Mouse (Mus musculus) thymus, postnatal 4 days (tissue): Measurements from ENCODE around the gene Zbtb17.
A peak's percentile ranks its signal among the peaks of the same experiment; 100 is the strongest.

Experiments used
- DNase-seq: peaks from one replicate; pipeline ENCODE4 v3.0.0; 2021

Zbtb17 gene

GRCm38 (mm10) chr4:141426796-141427745 is 17.4 kb upstream of the Zbtb17 start:
- no peak for DNase-seq

DNA sequence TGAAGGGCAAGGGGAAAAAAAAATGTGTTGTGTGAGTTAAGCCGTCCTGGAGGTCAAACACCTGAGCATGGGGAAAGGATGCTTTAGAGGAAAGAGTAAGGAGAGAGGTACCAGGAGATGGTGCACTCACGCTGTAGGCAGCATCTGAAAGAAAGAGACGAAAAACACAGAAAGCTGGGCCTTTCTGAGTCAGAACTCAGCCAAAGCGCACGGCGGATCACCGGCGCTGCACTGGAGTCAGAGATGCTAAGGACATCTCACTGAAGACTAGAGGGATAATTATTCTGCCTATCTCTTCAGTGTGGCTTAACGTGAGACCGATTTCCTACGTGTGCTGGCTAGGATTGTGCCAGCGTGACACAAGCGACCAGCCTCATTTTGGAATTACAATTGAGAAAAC is 16.5 kb upstream of the Zbtb17 start:
- no peak for DNase-seq

GRCm38 (mm10) chr4:141429381-141429780 is 15.1 kb upstream of the Zbtb17 start:
- no peak for DNase-seq

DNA sequence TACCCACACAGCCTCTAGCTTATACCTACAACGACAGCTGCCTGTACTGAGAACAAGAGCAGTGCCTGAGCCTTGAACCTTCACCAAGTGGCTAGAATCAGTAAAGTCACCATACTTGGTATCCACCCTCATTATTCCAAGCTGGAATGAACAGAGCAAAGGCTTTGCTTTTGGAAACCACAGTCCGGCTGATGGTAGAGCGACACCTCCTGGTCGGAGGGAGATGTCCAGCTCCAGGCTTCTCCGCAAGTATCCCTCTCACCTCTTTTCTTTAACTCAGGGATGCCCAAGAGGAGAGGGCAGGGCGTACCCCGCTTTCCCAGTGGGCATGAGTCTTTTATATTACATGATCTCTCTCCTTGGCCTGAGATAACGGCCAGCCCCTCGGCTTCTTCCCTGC is 14.6 kb upstream of the Zbtb17 start:
- no peak for DNase-seq

- DNase-seq = peak; percentile 84
Observed at GRCm38 (mm10) chr4:141430997-141431396, 13.5 kb upstream of the Zbtb17 start.

DNA sequence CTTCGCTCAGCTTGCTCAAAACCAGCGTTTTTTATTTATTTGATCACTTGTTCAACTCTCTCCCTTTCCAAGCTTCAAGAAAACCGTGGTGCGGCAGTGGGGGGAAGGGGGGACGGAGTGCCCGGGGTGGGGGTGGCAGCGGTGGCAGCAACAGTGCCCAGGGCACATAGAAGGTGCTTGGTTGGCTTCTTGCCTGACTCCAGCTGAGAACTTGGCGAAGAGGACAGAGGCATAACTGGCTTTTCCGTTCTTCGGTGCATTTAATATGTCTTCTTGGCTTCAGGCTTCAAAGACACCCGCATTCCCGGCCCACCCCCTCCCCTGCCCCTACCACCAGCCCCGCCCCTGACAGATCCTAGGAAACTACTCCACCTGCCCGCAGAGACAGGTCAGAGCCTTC is 11.8 kb upstream of the Zbtb17 start:
- DNase-seq = no peak

GRCm38 (mm10) chr4:141433191-141433590 is 11.3 kb upstream of the Zbtb17 start:
- no peak for DNase-seq

- no peak for DNase-seq
Observed at GRCm38 (mm10) chr4:141435974-141436373, 8.5 kb upstream of the Zbtb17 start, which contains the start of gene Srarp. Srarp (minus strand) TSS chr4:141436105.

- DNase-seq = no peak
Observed at GRCm38 (mm10) chr4:141439083-141439803, 5.2 kb upstream of the Zbtb17 start.

DNA sequence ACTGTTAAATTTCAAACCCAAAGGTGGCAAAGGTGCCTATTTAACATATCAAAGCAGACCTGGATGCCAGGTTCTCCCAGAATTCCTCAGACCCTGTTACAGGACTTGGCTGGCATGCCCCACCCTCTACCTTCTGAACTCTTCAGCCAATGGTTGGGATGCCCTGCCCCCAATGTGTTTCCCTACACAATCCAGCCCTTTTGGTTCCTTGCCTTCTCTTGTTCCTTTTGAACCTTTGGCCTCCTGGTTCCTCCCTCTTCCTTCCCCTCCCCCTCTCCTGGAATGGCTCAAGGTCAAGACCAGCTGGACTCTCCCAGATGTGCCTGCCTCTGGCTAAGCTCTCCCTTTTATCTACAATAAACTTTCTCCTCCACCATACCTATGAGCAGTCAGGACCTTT is 3.6 kb upstream of the Zbtb17 start:
- no peak for DNase-seq

GRCm38 (mm10) chr4:141443641-141444429 is 619 bp upstream of the Zbtb17 start:
- DNase-seq = no peak

DNA sequence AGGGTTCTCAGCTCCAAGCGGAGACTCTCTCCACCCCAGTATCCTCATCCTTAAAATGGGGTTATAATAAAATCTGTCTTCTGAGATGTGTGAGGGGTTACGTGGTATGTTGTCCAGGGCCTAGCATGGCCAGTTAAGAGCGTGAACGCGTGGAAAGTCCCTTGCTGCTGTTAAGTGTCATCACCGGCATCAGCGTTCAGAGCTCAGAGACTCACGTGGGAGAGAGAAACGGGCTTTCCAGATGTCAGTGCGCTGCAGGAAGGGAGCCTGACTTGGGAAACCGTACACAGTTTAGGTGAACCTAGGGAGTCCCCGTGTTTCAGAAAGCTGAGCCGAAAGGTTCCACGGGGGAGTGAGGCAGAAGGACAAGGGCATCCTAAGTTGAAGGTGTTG is 870 bp downstream of the Zbtb17 start:
- DNase-seq = no peak

GRCm38 (mm10) chr4:141446211-141446610 is 1.8 kb downstream of the Zbtb17 start:
- no peak for DNase-seq

GRCm38 (mm10) chr4:141451251-141451650 is 6.8 kb downstream of the Zbtb17 start:
- DNase-seq = no peak

DNA sequence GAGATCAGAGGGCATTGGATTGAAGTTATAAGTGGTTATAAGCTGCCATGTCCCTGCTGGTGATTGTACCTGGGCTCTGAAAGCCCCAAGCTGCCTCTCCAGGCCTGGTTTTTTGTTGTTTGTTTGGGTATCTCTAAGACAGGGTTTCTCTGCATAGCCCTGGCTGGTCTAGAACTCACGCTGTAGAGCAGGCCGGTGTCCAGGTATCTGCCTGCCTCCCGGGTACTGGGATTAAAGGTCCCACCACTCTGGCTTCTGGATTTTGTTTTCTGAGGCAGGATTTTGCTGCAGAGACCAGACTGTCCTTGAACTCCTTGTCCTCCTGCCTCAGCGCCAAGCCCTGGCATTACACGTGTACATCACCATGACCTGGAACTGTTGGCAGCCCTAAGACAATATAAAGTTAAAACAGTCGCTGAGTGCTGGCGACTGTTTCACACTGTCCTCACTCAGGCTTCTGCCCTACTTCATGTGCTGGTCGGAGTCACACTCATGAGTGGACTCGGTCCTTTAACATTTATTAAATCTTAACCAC is 7.5 kb downstream of the Zbtb17 start:
- DNase-seq = peak; percentile 4

DNA sequence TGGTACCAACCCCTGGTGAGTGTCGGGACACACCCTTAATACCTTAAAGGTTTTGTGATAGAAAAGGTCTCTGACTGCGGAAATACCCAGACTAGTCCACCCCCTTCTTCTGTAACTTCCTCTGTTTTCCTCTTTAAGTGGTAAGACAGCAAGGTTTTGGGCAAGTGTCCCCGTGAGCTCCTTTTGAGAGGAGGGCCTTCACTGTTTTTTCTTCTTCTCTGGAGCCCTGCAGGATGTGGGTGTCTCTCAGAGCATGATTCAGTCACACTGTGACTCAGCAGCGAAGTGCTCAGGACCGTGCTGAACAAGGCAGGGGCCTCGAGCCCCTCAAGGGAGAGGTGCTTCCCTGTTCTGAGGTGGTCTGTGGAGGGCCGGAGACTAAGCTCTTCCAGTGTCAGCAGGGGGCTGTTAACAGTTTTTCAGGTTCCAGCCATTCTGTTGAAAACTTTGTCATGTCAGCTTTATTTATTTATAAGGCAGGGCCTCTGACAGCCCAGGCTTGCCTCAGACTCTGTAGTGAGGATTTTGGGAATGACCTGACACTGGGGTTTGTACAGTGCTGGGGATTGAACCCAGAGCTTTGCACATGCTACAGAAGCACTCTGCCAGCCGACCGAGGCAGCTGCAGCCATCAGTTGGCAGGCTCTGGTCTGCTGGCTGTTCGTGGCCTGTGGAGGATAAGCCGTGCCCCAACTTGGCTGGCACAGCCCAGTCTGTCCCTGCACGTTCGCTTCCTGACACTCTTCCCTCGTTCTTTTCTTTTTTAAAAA is 10.3 kb downstream of the Zbtb17 start:
- DNase-seq = peak; percentile 52

DNA sequence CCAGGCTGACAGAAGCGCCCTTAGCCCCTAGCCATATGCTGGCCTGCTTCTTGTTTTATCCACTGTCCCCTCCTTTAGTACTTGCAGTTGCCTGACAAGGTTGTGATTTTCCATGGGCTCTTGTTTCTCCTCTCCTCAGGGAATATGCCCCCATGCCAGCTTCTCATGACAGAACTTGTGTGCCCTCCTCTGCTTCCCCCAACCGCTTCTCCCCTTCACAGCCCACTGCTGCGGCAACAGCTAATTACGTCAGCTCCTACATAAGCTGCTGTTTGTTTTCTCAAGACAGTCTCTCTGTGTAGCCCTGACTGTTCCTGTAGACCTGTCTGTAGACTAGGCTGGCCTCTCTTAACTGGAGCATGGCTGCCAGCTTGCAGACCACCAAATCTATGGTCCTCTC is 11.1 kb downstream of the Zbtb17 start:
- DNase-seq = no peak

GRCm38 (mm10) chr4:141456193-141456938 is 11.9 kb downstream of the Zbtb17 start:
- peak; percentile 6 for DNase-seq

DNA sequence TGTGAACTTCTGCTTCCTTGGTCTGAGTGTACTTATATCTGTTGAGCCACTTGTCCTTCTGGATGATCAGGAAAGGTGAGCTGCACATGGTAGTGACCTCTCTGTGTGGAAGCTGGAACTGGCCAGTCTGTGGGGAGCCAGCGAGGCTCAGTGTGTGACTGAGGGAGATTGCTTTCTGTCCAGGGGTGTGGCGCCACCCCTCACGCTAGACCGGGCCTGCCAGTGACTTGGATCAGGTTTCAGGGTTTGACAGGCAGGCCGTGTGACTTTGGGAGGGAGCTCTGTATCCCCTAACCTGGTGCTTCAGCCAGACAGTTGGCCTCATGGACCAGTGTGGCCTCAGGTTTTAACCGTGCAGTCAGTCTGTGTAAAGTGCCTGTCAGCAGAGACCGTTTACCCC is 13.8 kb downstream of the Zbtb17 start:
- DNase-seq = peak; percentile 8

DNA sequence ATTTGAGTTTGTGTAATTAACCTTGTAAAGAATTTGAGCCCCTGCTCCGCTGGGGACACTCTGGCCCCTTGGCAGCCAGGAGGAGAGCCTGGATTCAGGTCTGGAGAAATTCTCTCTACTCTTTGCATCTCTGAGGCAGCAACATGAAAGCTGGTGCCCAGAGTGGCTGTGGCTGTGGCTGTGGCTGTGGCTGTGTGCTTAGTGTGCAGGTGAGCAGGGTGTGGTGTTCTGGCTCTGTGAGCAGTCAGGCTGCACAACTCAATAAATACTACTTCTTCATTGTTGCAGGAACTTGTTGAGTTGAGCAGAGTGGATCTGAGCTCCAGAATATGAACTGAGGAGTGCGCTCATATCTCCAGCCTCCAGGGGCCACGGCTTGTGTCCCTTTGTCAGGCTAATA is 14.4 kb downstream of the Zbtb17 start:
- no peak for DNase-seq

DNA sequence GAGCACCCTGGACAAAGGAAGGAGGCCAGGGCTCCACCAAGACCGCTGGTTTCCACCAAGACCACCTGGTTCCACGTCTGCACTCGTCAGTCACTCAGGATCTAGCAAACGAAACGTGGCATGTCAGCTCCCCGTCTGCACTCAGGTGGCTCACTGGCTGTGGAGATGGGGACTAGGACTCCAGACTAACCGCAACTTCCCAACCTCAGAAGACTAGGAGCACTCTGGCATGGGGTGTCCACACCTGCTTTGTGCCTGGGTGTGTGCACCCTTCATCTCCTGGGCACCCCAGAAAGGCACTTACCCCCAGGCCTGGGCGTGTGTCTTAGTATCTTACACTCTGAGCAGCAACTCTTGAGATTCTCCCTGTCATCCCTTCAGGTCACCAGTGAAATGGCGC is 15.3 kb downstream of the Zbtb17 start:
- no peak for DNase-seq
